Mouse (Mus musculus) MEL (cell line): ENCODE results near the gene Kif6. TPM values are rescaled to one million over a fixed set of nuclear protein-coding genes. Genes with fewer than 3 reads are reported as not detected.

Experiments
- DNase-seq: peaks from one replicate; pipeline ENCODE4 v3.0.0; 2011; ENCODE audit warnings: low read depth, low spot score
- H3K27ac ChIP-seq: 2 replicates; pipeline ENCODE4 v1.5.1; 2012; ENCODE audit warnings: low read depth, mild to moderate bottlenecking, control low read depth, low read length, moderate library complexity; ENCODE audit not compliant: control insufficient read depth
- H3K27me3 ChIP-seq, 2 experiments: fragments of 150-350 bp in 1 of 2; sonication (generic) in 1 of 2; 2 replicates each; pipeline ENCODE4 v1.6.1; 2012; ENCODE audit warnings: low read length in 2 of 2, mild to moderate bottlenecking in 2 of 2, improper control_type of control experiment in 1 of 2, moderate library complexity in 1 of 2; ENCODE audit not compliant: insufficient read depth in 2 of 2, control insufficient read depth in 1 of 2
- H3K36me3 ChIP-seq, 2 experiments: 2 replicates each; pipeline ENCODE4 v1.6.1; 2012 to 2014; ENCODE audit warnings: low read length in 2 of 2, improper control_type of control experiment in 1 of 2, inconsistent platforms in 1 of 2, mild to moderate bottlenecking in 1 of 2; ENCODE audit not compliant: insufficient read depth in 2 of 2, control insufficient read depth in 1 of 2
- H3K4me1 ChIP-seq, 2 experiments: fragments of 150-350 bp in 1 of 2; sonication (generic) in 1 of 2; 2 replicates each; pipeline ENCODE4 v1.6.1; 2012; ENCODE audit warnings: low read length in 2 of 2, improper control_type of control experiment in 1 of 2, mild to moderate bottlenecking in 1 of 2; ENCODE audit not compliant: insufficient read depth in 2 of 2, control insufficient read depth in 1 of 2
- H3K4me3 ChIP-seq, 2 experiments: fragments of 150-350 bp in 1 of 2; sonication (generic) in 1 of 2; 2 replicates each; pipeline ENCODE4 v1.5.1; 2012; ENCODE audit warnings: low read depth in 2 of 2, low read length in 2 of 2, mild to moderate bottlenecking in 2 of 2, moderate library complexity in 2 of 2, control low read depth in 1 of 2, improper control_type of control experiment in 1 of 2; ENCODE audit not compliant: control insufficient read depth in 1 of 2, insufficient read depth in 1 of 2
- H3K79me2 ChIP-seq: 2 replicates; pipeline ENCODE4 v1.6.1; 2012; ENCODE audit warnings: mild to moderate bottlenecking, low read length, moderate library complexity; ENCODE audit not compliant: control insufficient read depth, poor library complexity, insufficient read depth
- H3K9ac ChIP-seq: 2 replicates; pipeline ENCODE4 v1.6.1; 2012; ENCODE audit warnings: low read depth, mild to moderate bottlenecking, control low read depth, low read length, moderate library complexity; ENCODE audit not compliant: control insufficient read depth, poor library complexity, severe bottlenecking
- H3K9me3 ChIP-seq: fragments of 150-350 bp; sonication (generic); replicated peaks from 2 replicates; pipeline ENCODE4 v1.6.1; 2012; ENCODE audit warnings: mild to moderate bottlenecking, low read length, improper control_type of control experiment, moderate library complexity; ENCODE audit not compliant: insufficient read depth
- BHLHE40 ChIP-seq: IDR thresholded peaks from 2 replicates; pipeline ENCODE4 v1.6.1; 2012; ENCODE audit warnings: low read depth, mild to moderate bottlenecking, inconsistent platforms, low read length, improper control_type of control experiment, borderline replicate concordance
- CTCF ChIP-seq, 3 experiments: IDR thresholded peaks in 2 of 3; conservative IDR thresholded peaks in 1 of 3; 2 replicates each; pipeline ENCODE4 v1.5.1; 2011 to 2012; ENCODE audit warnings: low read length in 3 of 3, low read depth in 2 of 3, mild to moderate bottlenecking in 2 of 3, improper control_type of control experiment in 1 of 3, inconsistent platforms in 1 of 3, mixed read lengths in 1 of 3, moderate library complexity in 1 of 3; ENCODE audit not compliant: control insufficient read depth in 1 of 3, insufficient read depth in 1 of 3, poor library complexity in 1 of 3, severe bottlenecking in 1 of 3
- E2F4 ChIP-seq: IDR thresholded peaks from 2 replicates; pipeline ENCODE4 v1.6.1; 2011; ENCODE audit warnings: low read depth, low read length, improper control_type of control experiment, borderline replicate concordance
- ELF1 ChIP-seq: IDR thresholded peaks from 2 replicates; pipeline ENCODE4 v1.6.1; 2014; ENCODE audit warnings: low read depth, mild to moderate bottlenecking, inconsistent platforms, low read length, improper control_type of control experiment, moderate library complexity
- GABPA ChIP-seq: IDR thresholded peaks from 2 replicates; pipeline ENCODE4 v1.6.1; 2012; ENCODE audit warnings: low read depth, mild to moderate bottlenecking, inconsistent platforms, low read length, improper control_type of control experiment, moderate library complexity
- GATA1 ChIP-seq: IDR thresholded peaks from 2 replicates; pipeline ENCODE4 v1.6.1; 2011; ENCODE audit warnings: low read depth, low read length, improper control_type of control experiment
- HCFC1 ChIP-seq: IDR thresholded peaks from 2 replicates; pipeline ENCODE4 v1.6.1; 2012; ENCODE audit warnings: low read depth, mild to moderate bottlenecking, inconsistent platforms, low read length, improper control_type of control experiment, moderate library complexity
- MAFK ChIP-seq: IDR thresholded peaks from 2 replicates; pipeline ENCODE4 v1.6.1; 2011; ENCODE audit warnings: low read depth, mild to moderate bottlenecking, low read length, improper control_type of control experiment, borderline replicate concordance
- MAZ ChIP-seq: IDR thresholded peaks from 2 replicates; pipeline ENCODE4 v1.6.1; 2012; ENCODE audit warnings: low read depth, mild to moderate bottlenecking, inconsistent platforms, low read length, improper control_type of control experiment
- MEF2A ChIP-seq: IDR thresholded peaks from 2 replicates; pipeline ENCODE4 v1.6.1; 2014; ENCODE audit warnings: low read depth, mild to moderate bottlenecking, inconsistent platforms, low read length, improper control_type of control experiment; ENCODE audit not compliant: poor library complexity, insufficient replicate concordance, severe bottlenecking; ENCODE audit errors: extremely low read depth
- MYB ChIP-seq: IDR thresholded peaks from 2 replicates; pipeline ENCODE4 v1.6.1; 2011; ENCODE audit warnings: mild to moderate bottlenecking, low read depth, low read length, improper control_type of control experiment
- NELFE ChIP-seq: IDR thresholded peaks from 2 replicates; pipeline ENCODE4 v1.6.1; 2011; ENCODE audit warnings: low read depth, low read length, improper control_type of control experiment
- NRF1 ChIP-seq: IDR thresholded peaks from 2 replicates; pipeline ENCODE4 v1.6.1; 2014; ENCODE audit warnings: low read depth, mild to moderate bottlenecking, inconsistent platforms, low read length, improper control_type of control experiment, moderate library complexity; ENCODE audit not compliant: poor library complexity, insufficient read depth, severe bottlenecking
- POLR2A ChIP-seq, 2 experiments: IDR thresholded peaks; 2 replicates each; pipeline ENCODE4 v1.6.1; 2011 to 2012; ENCODE audit warnings: low read length in 2 of 2, mild to moderate bottlenecking in 2 of 2, control low read depth in 1 of 2, improper control_type of control experiment in 1 of 2, low read depth in 1 of 2, moderate library complexity in 1 of 2; ENCODE audit not compliant: control insufficient read depth in 1 of 2, insufficient read depth in 1 of 2, poor library complexity in 1 of 2
- POLR2AphosphoS2 ChIP-seq: IDR thresholded peaks from 2 replicates; pipeline ENCODE4 v1.6.1; 2011; ENCODE audit warnings: low read length, improper control_type of control experiment
- POLR2AphosphoS5 ChIP-seq: IDR thresholded peaks from 2 replicates; pipeline ENCODE4 v1.6.1; 2012; ENCODE audit warnings: low read depth, borderline replicate concordance, mild to moderate bottlenecking, inconsistent platforms, low read length, moderate library complexity, mixed read lengths
- SIN3A ChIP-seq: IDR thresholded peaks from 2 replicates; pipeline ENCODE4 v1.6.1; 2012; ENCODE audit warnings: low read length, improper control_type of control experiment, inconsistent platforms
- SMC3 ChIP-seq: IDR thresholded peaks from 2 replicates; pipeline ENCODE4 v1.6.1; 2011; ENCODE audit warnings: low read depth, low read length, improper control_type of control experiment
- TAL1 ChIP-seq: IDR thresholded peaks from 2 replicates; pipeline ENCODE4 v1.6.1; 2012; ENCODE audit warnings: mild to moderate bottlenecking, inconsistent platforms, low read length, moderate library complexity, mixed read lengths
- TCF12 ChIP-seq: IDR thresholded peaks from 2 replicates; pipeline ENCODE4 v1.6.1; 2014; ENCODE audit warnings: low read depth, mild to moderate bottlenecking, inconsistent platforms, low read length, improper control_type of control experiment, moderate library complexity
- USF2 ChIP-seq, 2 experiments: IDR thresholded peaks; 2 replicates each; pipeline ENCODE4 v1.6.1; 2011 to 2012; ENCODE audit warnings: improper control_type of control experiment in 2 of 2, low read length in 2 of 2, borderline replicate concordance in 1 of 2, inconsistent platforms in 1 of 2, low read depth in 1 of 2, mild to moderate bottlenecking in 1 of 2; ENCODE audit not compliant: insufficient read depth in 1 of 2
- ZC3H11A ChIP-seq: IDR thresholded peaks from 2 replicates; pipeline ENCODE4 v1.6.1; 2012; ENCODE audit warnings: low read depth, mild to moderate bottlenecking, inconsistent platforms, low read length, improper control_type of control experiment
- ZNF384 ChIP-seq: IDR thresholded peaks from 2 replicates; pipeline ENCODE4 v1.6.1; 2012; ENCODE audit warnings: low read depth, mild to moderate bottlenecking, inconsistent platforms, low read length, improper control_type of control experiment
- polyA plus RNA-seq, 2 experiments: library from polyadenylated mRNA; stranded (reverse) in 1 of 2; unstranded in 1 of 2; fragments of >175 nt in 1 of 2; fragments of >200 nt in 1 of 2; gene quantifications; 2 replicates each; pipeline versions ENCODE4 v1.2.1 to v1.2.4; 2012; ENCODE audit warnings: low replicate concordance in 2 of 2, low read depth in 1 of 2; ENCODE audit not compliant: insufficient read length in 2 of 2, insufficient read depth in 1 of 2, missing spikeins in 1 of 2
- total RNA-seq: library from RNA; depleted of rRNA; stranded (reverse); fragments of 300-350 nt; gene quantifications from 2 replicates; pipeline ENCODE4 v1.2.3, GENCODE M21; 2012

Kif6 gene
- total and polyA plus RNA-seq, 3 experiments: not detected

DNA sequence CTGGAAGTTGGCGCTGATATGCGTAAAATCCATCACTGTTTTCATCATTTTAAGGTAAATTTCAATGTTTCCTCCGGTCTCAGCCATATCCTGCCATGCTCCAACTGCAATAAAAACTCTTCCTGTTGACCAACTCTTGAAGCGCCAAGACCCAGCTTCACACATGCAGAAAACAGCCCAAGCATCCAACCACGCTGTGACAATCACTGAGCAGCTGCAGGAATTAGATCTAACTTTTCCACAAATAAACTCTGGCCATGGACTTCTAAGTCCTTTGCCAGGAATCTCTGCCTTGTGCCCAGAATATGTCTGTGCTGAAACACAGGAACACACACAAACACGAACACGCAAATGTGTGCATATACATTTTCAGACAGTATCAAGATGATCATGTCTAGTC lies 138.9 kb downstream of the Kif6 start:
- no peak for DNase-seq
- no peaks in the 10 kb centered on the region for H3K79me2 ChIP-seq
- TF ChIP-seq BHLHE40 (no peak), GATA1 (no peak), ELF1 (no peak), POLR2AphosphoS2 (no peak), USF2 (IDR thresholded peaks at IDR 0.05; ENCODE audit: borderline replicate concordance in 1 of 2, insufficient read depth in 1 of 2, low read depth in 1 of 2, low read length in 2 of 2) (no peak), SIN3A (no peak), TAL1 (no peak), SMC3 (no peak), MAFK (no peak)
- H3K9me3 ChIP-seq: no peaks in the 10 kb centered on the region
- no peaks in the 10 kb centered on the region for H3K27me3 ChIP-seq
- H3K36me3 ChIP-seq: no peaks in the 10 kb centered on the region
- no peaks in the 10 kb centered on the region for H3K4me1 ChIP-seq
- H3K4me3 ChIP-seq: no peak overlapping the region
- no peak overlapping the region for H3K27ac ChIP-seq
- H3K9ac ChIP-seq: no peak overlapping the region

DNA sequence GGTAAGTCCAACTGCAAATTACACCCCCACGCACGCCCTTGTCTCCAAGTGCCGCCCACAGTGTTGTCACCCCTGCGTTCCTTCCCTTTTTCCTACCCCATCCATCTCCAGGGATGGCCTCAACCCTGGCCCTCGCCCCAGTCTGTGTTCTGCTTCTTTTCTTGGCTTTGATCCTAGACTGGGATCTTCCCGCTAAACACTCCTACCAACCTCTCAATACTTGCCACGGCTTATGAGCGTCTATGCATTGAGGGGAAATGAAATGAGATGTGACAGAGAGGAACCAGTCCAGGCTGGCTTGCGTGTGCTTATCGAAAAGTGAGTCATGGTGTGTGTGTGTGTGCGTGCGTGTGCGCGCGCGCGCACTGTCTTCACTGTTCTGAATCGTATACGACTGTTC lies 141.9 kb downstream of the Kif6 start:
- Histone ChIP-seq H3K27ac (no peak overlapping the region), H3K9ac (no peak overlapping the region), H3K27me3 (no peaks in the 10 kb centered on the region), H3K4me3 (no peak overlapping the region), H3K79me2 (no peaks in the 10 kb centered on the region), H3K36me3 (no peaks in the 10 kb centered on the region), H3K9me3 (no peaks in the 10 kb centered on the region), H3K4me1 (no peaks in the 10 kb centered on the region)
- no peak for DNase-seq
- TF ChIP-seq NRF1: no peak
- TF ChIP-seq MYB: no peak
- TF ChIP-seq TCF12: no peak
- TF ChIP-seq ZNF384: no peak
- no peak for TF ChIP-seq SIN3A
- no peak for TF ChIP-seq MAZ
- TF ChIP-seq ZC3H11A: no peak
- no peak for TF ChIP-seq GABPA
- no peak for TF ChIP-seq ELF1
- no peak for TF ChIP-seq POLR2A (IDR thresholded peaks at IDR 0.05; ENCODE audit: control insufficient read depth in 1 of 2, insufficient read depth in 1 of 2, low read depth in 1 of 2, low read length in 2 of 2, poor library complexity in 1 of 2)
- TF ChIP-seq POLR2AphosphoS5: no peak
- TF ChIP-seq USF2 (IDR thresholded peaks at IDR 0.05; ENCODE audit: borderline replicate concordance in 1 of 2, insufficient read depth in 1 of 2, low read depth in 1 of 2, low read length in 2 of 2): no peak
- TF ChIP-seq E2F4: no peak
- TF ChIP-seq TAL1: no peak
- no peak for TF ChIP-seq MEF2A
- TF ChIP-seq HCFC1: no peak
- no peak for TF ChIP-seq NELFE
- no peak for TF ChIP-seq CTCF (IDR thresholded peaks at IDR 0.05 in 2 of 3, conservative IDR thresholded peaks at IDR 0.05 in 1 of 3; ENCODE audit: control insufficient read depth in 1 of 3, insufficient read depth in 1 of 3, low read depth in 2 of 3, low read length in 3 of 3, poor library complexity in 1 of 3, severe bottlenecking in 1 of 3)
